Mouse (Mus musculus) hindbrain, embryonic 16.5 days (tissue): ENCODE results near the gene Lfng. TPM values are rescaled to one million over a fixed set of nuclear protein-coding genes. Genes with fewer than 3 reads are reported as not detected.

Experiments
- ATAC-seq: fragments of 200-750 bp; cut with Nextera tagmentation; 2 replicates; pipeline ENCODE4 v1.8.0; 2017; ENCODE audit warnings: moderate TSS enrichment, moderate library complexity
- H3K27ac ChIP-seq: fragments of 300-500 bp; sonication (generic); 2 replicates; pipeline ENCODE4 v1.5.1; 2014; ENCODE audit warnings: low read depth, mild to moderate bottlenecking, control low read depth, low read length, moderate library complexity
- H3K27me3 ChIP-seq: fragments of 300-500 bp; sonication (generic); replicated peaks from 2 replicates; pipeline ENCODE4 v1.6.1; 2014; ENCODE audit warnings: low read length; ENCODE audit not compliant: control insufficient read depth, insufficient read depth
- H3K36me3 ChIP-seq: fragments of 300-500 bp; sonication (generic); 2 replicates; pipeline ENCODE4 v1.6.1; 2014; ENCODE audit warnings: mild to moderate bottlenecking, low read length, moderate library complexity, mixed read lengths; ENCODE audit not compliant: control insufficient read depth, insufficient read depth
- H3K4me1 ChIP-seq: fragments of 300-500 bp; sonication (generic); 2 replicates; pipeline ENCODE4 v1.6.1; 2014; ENCODE audit warnings: low read depth, low read length; ENCODE audit not compliant: control insufficient read depth, insufficient read depth
- H3K4me2 ChIP-seq: fragments of 300-500 bp; sonication (generic); 2 replicates; pipeline ENCODE4 v1.6.1; 2014; ENCODE audit warnings: mild to moderate bottlenecking, low read length, control low read depth, moderate library complexity
- H3K4me3 ChIP-seq: fragments of 300-500 bp; sonication (generic); 2 replicates; pipeline ENCODE4 v1.5.1; 2014; ENCODE audit warnings: mild to moderate bottlenecking, low read length, control low read depth, moderate library complexity
- H3K9ac ChIP-seq: fragments of 300-500 bp; sonication (generic); 2 replicates; pipeline ENCODE4 v1.6.1; 2014; ENCODE audit warnings: low read depth, mild to moderate bottlenecking, control low read depth, low read length, moderate library complexity
- H3K9me3 ChIP-seq: fragments of 300-500 bp; sonication (generic); 2 replicates; pipeline ENCODE4 v1.6.1; 2014; ENCODE audit warnings: mild to moderate bottlenecking, low read length, moderate library complexity; ENCODE audit not compliant: control insufficient read depth
- WGBS: fragments of 180-500 bp; shearing (Covaris S2); extraction: QIAGEN DNeasy Blood & Tissue Kit; methylation state at CpG from one replicate; pipeline ENCODE4 v1.1.7; 2014; 5-methylcytosine and 5-hydroxymethylcytosine counted together
- polyA plus RNA-seq: library from polyadenylated mRNA; unstranded; fragments of >200 nt; fragmentation: Nextera tagmentation; extraction: Ambion mirVana; gene quantifications from 2 replicates; pipeline ENCODE4 v1.2.1, GENCODE M21; 2015

The Lfng gene
- polyA plus RNA-seq, 1 experiment from 2014 or later, result 30.2 TPM

DNA sequence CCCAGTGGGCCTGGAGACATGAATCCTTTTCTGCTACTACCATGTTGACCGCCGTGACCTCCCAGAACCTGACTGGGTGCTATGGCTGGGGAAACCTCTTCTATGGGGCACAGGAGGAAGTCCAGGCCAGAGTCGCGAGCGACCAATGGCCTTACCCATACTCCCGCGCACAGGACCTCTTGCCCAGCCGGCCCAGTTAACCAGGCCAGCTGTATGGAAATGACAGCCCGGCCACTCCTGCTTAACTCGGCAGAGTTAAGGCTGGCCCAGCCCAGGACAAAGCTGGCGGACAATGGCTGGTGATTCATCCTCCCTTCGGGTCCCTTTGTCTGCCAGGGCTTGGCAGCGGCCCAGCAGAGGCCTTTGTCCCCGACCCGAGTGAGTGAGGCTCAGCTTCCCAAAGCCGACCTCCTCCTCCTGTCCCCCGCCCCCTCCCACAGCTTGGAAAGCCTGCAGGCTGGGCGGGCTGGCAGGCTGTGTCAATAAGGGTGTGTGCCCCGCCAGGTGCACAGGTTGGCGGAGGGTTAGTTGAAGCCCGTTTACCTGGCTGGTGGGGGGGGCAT, 4.0 kb downstream of the Lfng start:
- Histone ChIP-seq H3K4me1 (peaks cover 41% of the 10 kb centered on the region), H3K4me2 (peak overlapping the region; percentile 90), H3K9me3 (no peaks in the 10 kb centered on the region), H3K36me3 (peaks cover 2% of the 10 kb centered on the region; the same call in 1 of the 2 replicates), H3K9ac (peak overlapping the region; percentile 61), H3K27me3 (peaks cover 8% of the 10 kb centered on the region), H3K4me3 (peak overlapping the region; percentile 60), H3K27ac (peak overlapping the region; percentile 82)
- ATAC-seq, result peak; percentile 58
- WGBS, result 6% methylated on average over 19 of the region's 21 CpGs

DNA sequence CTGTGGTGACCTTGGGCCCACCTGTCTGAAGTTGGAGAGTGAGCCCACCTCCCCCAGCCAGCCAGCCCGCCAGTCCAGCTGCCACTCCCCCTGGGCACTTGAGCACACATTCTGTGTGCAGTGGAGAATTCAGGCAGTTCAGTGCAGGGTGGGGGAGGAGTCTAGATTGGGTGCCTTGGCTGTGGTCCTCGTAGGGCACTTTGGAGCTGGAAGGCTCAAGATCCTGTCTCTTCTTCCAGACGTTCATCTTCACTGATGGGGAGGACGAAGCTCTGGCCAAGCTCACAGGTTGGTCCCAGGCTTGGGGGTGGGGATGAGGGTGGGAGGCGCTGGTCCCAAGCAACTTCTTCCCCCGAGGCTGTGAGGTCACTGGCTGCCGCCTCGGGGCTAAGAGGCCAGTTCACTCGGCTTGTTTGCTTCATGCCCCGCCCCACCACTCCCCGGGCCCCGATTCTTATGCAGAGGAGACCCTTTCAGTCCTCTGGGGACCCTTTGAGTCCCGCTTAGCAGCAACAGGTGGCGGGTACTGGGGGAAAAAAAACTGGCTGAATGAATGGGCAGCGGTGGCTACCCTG, 4.6 kb downstream of the Lfng start:
- H3K4me1 ChIP-seq, result peaks cover 35% of the 10 kb centered on the region
- H3K9ac ChIP-seq, result peak overlapping the region; percentile 61
- H3K4me2 ChIP-seq, result peak overlapping the region; percentile 90
- H3K27me3 ChIP-seq, result peaks cover 8% of the 10 kb centered on the region
- peak overlapping the region; percentile 82 for H3K27ac ChIP-seq
- H3K4me3 ChIP-seq, result peak overlapping the region; percentile 60
- peak; percentile 28; the same call in 1 of the 2 replicates for ATAC-seq
- 11% methylated on average over 15 of the region's 15 CpGs for WGBS
- no peaks in the 10 kb centered on the region for H3K9me3 ChIP-seq
- peaks cover 2% of the 10 kb centered on the region; the same call in 1 of the 2 replicates for H3K36me3 ChIP-seq

DNA sequence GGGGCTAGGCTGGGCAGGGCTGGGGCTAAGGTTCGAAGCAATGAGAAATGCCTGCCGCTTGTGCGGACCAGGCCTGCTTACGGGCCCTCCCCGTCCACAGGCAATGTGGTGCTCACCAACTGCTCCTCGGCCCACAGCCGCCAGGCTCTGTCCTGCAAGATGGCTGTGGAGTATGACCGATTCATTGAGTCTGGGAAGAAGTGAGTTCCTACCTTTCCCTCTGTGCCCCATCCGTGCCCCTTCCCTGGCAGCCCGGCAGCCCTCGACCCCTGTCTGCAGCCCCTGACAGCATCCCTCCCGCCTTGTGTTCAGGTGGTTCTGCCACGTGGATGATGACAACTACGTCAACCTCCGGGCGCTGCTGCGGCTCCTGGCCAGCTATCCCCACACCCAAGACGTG, 5.1 kb downstream of the Lfng start:
- peak overlapping the region; percentile 90 for H3K4me2 ChIP-seq
- H3K27ac ChIP-seq, result peak overlapping the region; percentile 82; the same call in 1 of the 2 replicates
- ATAC-seq, result no peak
- 16% methylated on average over 18 of the region's 18 CpGs for WGBS
- no peaks in the 10 kb centered on the region for H3K9me3 ChIP-seq
- peaks cover 4% of the 10 kb centered on the region for H3K27me3 ChIP-seq
- peaks cover 2% of the 10 kb centered on the region; the same call in 1 of the 2 replicates for H3K36me3 ChIP-seq
- peak overlapping the region; percentile 60 for H3K4me3 ChIP-seq
- H3K9ac ChIP-seq, result peak overlapping the region; percentile 61
- peaks cover 31% of the 10 kb centered on the region for H3K4me1 ChIP-seq

GRCm38 (mm10) chr5:140614141-140614540, 7.0 kb downstream of the Lfng start:
- H3K4me2 ChIP-seq, result no peak overlapping the region
- H3K36me3 ChIP-seq, result peaks cover 2% of the 10 kb centered on the region
- no peak for ATAC-seq
- H3K9ac ChIP-seq, result no peak overlapping the region
- no peak overlapping the region for H3K4me3 ChIP-seq
- 0 out of 2 replicates have a peak, but pooled peaks cover 3% of the 10 kb centered on the region for H3K27me3 ChIP-seq
- 97% methylated on average over 10 of the region's 10 CpGs for WGBS
- no peak overlapping the region for H3K27ac ChIP-seq
- H3K4me1 ChIP-seq, result peaks cover 24% of the 10 kb centered on the region
- no peaks in the 10 kb centered on the region for H3K9me3 ChIP-seq

- Histone ChIP-seq H3K27ac (no peak overlapping the region), H3K9me3 (no peaks in the 10 kb centered on the region), H3K4me1 (peaks cover 24% of the 10 kb centered on the region), H3K4me3 (no peak overlapping the region), H3K27me3 (0 out of 2 replicates have a peak, but pooled peaks cover 3% of the 10 kb centered on the region), H3K4me2 (no peak overlapping the region), H3K9ac (no peak overlapping the region), H3K36me3 (peaks cover 2% of the 10 kb centered on the region)
- WGBS, result 85% methylated on average over 4 of the region's 4 CpGs
- ATAC-seq, result no peak
Measured at GRCm38 (mm10) chr5:140614837-140615236, 7.7 kb downstream of the Lfng start.

DNA sequence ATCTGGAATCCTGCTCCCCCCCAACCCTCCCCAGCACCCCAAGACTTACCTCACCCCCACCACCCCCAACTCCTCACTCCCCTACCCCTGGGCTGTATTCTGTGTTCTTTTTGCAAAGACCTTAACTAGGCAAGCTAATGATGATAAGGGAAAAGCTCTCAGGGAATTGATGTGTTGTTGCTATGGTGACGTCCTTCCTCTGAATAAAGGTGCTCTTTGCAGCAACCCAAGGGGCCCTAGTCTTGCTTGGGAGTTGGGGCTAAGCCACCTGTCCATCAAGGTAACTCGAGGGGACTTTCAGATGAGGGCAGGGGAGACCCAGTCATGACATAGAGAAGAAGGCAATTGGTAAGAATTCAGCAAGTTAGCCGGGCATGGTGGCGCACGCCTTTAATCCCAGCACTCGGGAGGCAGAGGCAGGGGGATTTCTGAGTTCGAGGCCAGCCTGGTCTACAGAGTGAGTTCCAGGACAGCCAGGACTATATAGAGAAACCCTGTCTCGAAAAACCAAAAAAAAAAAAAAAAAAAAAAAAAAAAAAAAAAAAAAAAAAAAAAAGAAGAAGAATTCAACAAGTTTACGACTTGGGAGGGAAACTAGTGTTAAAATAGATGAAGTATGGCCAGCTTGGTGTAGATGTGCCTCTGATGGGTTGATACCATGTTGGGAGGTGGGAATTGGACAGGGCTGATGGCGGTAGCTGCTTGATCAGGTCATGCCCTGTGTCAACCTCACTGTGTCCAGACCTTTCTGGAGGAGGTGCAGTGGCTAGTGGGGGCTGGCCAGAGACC, 8.4 kb downstream of the Lfng start:
- Histone ChIP-seq H3K36me3 (peaks cover 2% of the 10 kb centered on the region), H3K27ac (no peak overlapping the region), H3K9ac (no peak overlapping the region), H3K4me3 (no peak overlapping the region), H3K27me3 (0 out of 2 replicates have a peak, but pooled peaks cover 3% of the 10 kb centered on the region), H3K4me1 (peaks cover 20% of the 10 kb centered on the region), H3K9me3 (no peaks in the 10 kb centered on the region), H3K4me2 (no peak overlapping the region)
- 75% methylated on average over 10 of the region's 10 CpGs for WGBS
- ATAC-seq, result no peak

DNA sequence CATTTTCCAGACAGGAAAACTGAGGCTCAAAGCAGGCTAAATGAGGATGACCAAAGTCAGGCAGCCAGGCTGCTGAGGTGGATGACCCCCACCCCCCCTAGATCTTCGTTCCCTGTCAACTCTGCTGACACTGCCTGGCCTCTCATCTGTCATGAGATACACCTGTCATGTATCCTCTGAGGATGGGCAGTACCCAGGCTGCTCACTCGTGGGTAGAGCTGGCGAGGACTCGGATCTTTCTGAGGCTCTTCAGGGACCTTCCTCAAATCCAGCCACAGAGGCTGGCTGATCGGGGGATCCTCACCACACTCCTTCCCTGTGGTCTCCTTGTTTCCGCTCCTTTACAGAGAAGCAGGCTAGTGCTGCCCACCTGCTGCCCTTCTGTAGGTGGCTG, 9.0 kb downstream of the Lfng start:
- Histone ChIP-seq H3K36me3 (peaks cover 2% of the 10 kb centered on the region), H3K4me2 (no peak overlapping the region), H3K27ac (no peak overlapping the region), H3K4me3 (no peak overlapping the region), H3K9ac (no peak overlapping the region), H3K4me1 (peaks cover 14% of the 10 kb centered on the region), H3K9me3 (no peaks in the 10 kb centered on the region), H3K27me3 (0 out of 2 replicates have a peak, but pooled peaks cover 3% of the 10 kb centered on the region)
- 74% methylated on average over 6 of the region's 6 CpGs for WGBS
- no peak for ATAC-seq

- 63% methylated on average over 9 of the region's 9 CpGs for WGBS
- H3K4me1 ChIP-seq, result peaks cover 11% of the 10 kb centered on the region
- H3K36me3 ChIP-seq, result peaks cover 2% of the 10 kb centered on the region
- no peak overlapping the region for H3K4me3 ChIP-seq
- no peak overlapping the region; the same call in 1 of the 2 replicates for H3K9ac ChIP-seq
- H3K27me3 ChIP-seq, result 0 out of 2 replicates have a peak, but pooled peaks cover 3% of the 10 kb centered on the region
- no peak for ATAC-seq
- no peak overlapping the region for H3K4me2 ChIP-seq
- H3K9me3 ChIP-seq, result no peaks in the 10 kb centered on the region
- peak overlapping the region; percentile 29; the same call in 1 of the 2 replicates for H3K27ac ChIP-seq
Measured at GRCm38 (mm10) chr5:140616691-140617090, 9.6 kb downstream of the Lfng start.

DNA sequence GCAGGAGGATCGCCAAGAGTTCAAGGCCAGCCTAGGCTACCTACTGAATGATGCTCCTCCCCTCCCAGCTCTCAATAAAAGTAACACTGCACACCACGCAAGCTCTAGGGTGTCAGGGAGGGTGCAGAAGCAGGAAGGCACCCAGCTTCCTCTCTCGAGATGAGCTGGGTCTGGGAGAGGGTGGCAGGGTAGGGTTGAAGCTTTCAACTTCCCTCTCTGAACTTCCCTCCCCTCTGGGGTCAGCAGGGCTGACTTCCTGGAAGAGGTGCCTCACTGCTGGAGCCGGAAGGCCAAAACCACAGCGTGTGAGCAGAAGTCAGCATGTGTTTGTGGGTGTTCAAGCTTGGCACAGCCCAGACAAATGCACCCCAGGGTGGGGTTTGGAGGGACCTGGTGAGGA, 10.6 kb downstream of the Lfng start:
- Histone ChIP-seq H3K36me3 (peaks cover 8% of the 10 kb centered on the region), H3K27me3 (no peaks in the 10 kb centered on the region), H3K27ac (no peak overlapping the region), H3K4me1 (peaks cover 2% of the 10 kb centered on the region; the same call in 1 of the 2 replicates), H3K4me2 (no peak overlapping the region), H3K9ac (no peak overlapping the region), H3K4me3 (no peak overlapping the region), H3K9me3 (no peaks in the 10 kb centered on the region)
- 88% methylated on average over 5 of the region's 5 CpGs for WGBS
- no peak for ATAC-seq
